Mouse (Mus musculus): ENCODE measurements around the gene Psmd1.

Gene Psmd1

GRCm38 (mm10) chr1:86156075-86156474 is 91.9 kb downstream of the Psmd1 start:
- DNase-seq (ENCODE audit: low spot score in 2 of 2), result no peak

GRCm38 (mm10) chr1:86156595-86156994 is 92.4 kb downstream of the Psmd1 start:
- DNase-seq (ENCODE audit: low spot score in 2 of 2), result no peak

GRCm38 (mm10) chr1:86160059-86160458 is 95.9 kb downstream of the Psmd1 start:
- no peak for DNase-seq (ENCODE audit: low spot score in 2 of 2)

GRCm38 (mm10) chr1:86160479-86160878 is 96.3 kb downstream of the Psmd1 start:
- DNase-seq (ENCODE audit: low spot score in 2 of 2), result no peak

- no peak for DNase-seq (ENCODE audit: low spot score in 2 of 2)
Measured at GRCm38 (mm10) chr1:86161061-86161460, 96.9 kb downstream of the Psmd1 start.

GRCm38 (mm10) chr1:86174602-86175001 is 110.4 kb downstream of the Psmd1 start:
- no peak for DNase-seq (ENCODE audit: low spot score in 2 of 2)

- DNase-seq (ENCODE audit: low spot score in 2 of 2), result no peak
Measured at GRCm38 (mm10) chr1:86176066-86176465, 111.9 kb downstream of the Psmd1 start.

GRCm38 (mm10) chr1:86178462-86179253 is 114.5 kb downstream of the Psmd1 start:
- DNase-seq (ENCODE audit: low spot score in 2 of 2), result peak; percentile 70 to 74

- no peak for DNase-seq (ENCODE audit: low spot score in 2 of 2)
Measured at GRCm38 (mm10) chr1:86182004-86182709, 118.0 kb downstream of the Psmd1 start.

GRCm38 (mm10) chr1:86183577-86184263 is 119.5 kb downstream of the Psmd1 start:
- no peak for DNase-seq (ENCODE audit: low spot score in 2 of 2)

- no peak for DNase-seq (ENCODE audit: low spot score in 2 of 2)
Measured at GRCm38 (mm10) chr1:86186762-86187161, 122.6 kb downstream of the Psmd1 start.

GRCm38 (mm10) chr1:86187856-86188255 is 123.7 kb downstream of the Psmd1 start:
- no peak for DNase-seq (ENCODE audit: low spot score in 2 of 2)

GRCm38 (mm10) chr1:86188271-86188670 is 124.1 kb downstream of the Psmd1 start:
- DNase-seq (ENCODE audit: low spot score in 2 of 2), result no peak

Data from frontal cortex, postnatal 14 days (tissue).